Mouse (Mus musculus) kidney, postnatal 10 days (tissue): ENCODE results near the gene Ccdc152.

Experiments
- DNase-seq: peaks from one replicate; pipeline ENCODE4 v3.0.0; 2021; ENCODE audit warnings: mixed read lengths

Ccdc152 gene

GRCm38 (mm10) chr15:3303426-3303825 is at the start of gene Ccdc152:
Ccdc152 (minus strand) TSS chr15:3303526.
- no peak for DNase-seq

GRCm38 (mm10) chr15:3349306-3350064 is 46.2 kb upstream of the Ccdc152 start:
- DNase-seq = no peak

GRCm38 (mm10) chr15:3346682-3347081 is 43.4 kb upstream of the Ccdc152 start:
- DNase-seq = no peak

GRCm38 (mm10) chr15:3344555-3344954 is 41.2 kb upstream of the Ccdc152 start:
- DNase-seq = no peak

GRCm38 (mm10) chr15:3341806-3342582 is 38.7 kb upstream of the Ccdc152 start:
- DNase-seq = no peak

- DNase-seq = no peak
These were observed 36.5 kb upstream of the Ccdc152 start for GRCm38 (mm10) chr15:3339847-3340246.

- DNase-seq = no peak
These were observed 29.2 kb upstream of the Ccdc152 start for GRCm38 (mm10) chr15:3332517-3332916.

GRCm38 (mm10) chr15:3331813-3332212 is 28.5 kb upstream of the Ccdc152 start:
- no peak for DNase-seq

- DNase-seq = no peak
These were observed 27.0 kb upstream of the Ccdc152 start for GRCm38 (mm10) chr15:3330291-3330690.

- no peak for DNase-seq
These were observed 19.7 kb upstream of the Ccdc152 start for GRCm38 (mm10) chr15:3323041-3323440.

GRCm38 (mm10) chr15:3319929-3320328 is 16.6 kb upstream of the Ccdc152 start:
- no peak for DNase-seq

GRCm38 (mm10) chr15:3316617-3317016 is 13.3 kb upstream of the Ccdc152 start:
- no peak for DNase-seq

GRCm38 (mm10) chr15:3312937-3313336 is 9.6 kb upstream of the Ccdc152 start:
- DNase-seq = peak; percentile 50

GRCm38 (mm10) chr15:3309856-3310255 is 6.5 kb upstream of the Ccdc152 start:
- no peak for DNase-seq

- no peak for DNase-seq
These were observed 2.8 kb downstream of the Ccdc152 start for GRCm38 (mm10) chr15:3300361-3301100.

- no peak for DNase-seq
These were observed 5.7 kb downstream of the Ccdc152 start for GRCm38 (mm10) chr15:3297615-3298014.

GRCm38 (mm10) chr15:3295986-3296385 is 7.3 kb downstream of the Ccdc152 start:
- DNase-seq = no peak

GRCm38 (mm10) chr15:3293477-3293876 is 9.8 kb downstream of the Ccdc152 start:
- DNase-seq = no peak

GRCm38 (mm10) chr15:3290435-3290834 is 12.9 kb downstream of the Ccdc152 start:
- DNase-seq = no peak

GRCm38 (mm10) chr15:3286032-3286431 is 17.3 kb downstream of the Ccdc152 start:
- DNase-seq = no peak

- no peak for DNase-seq
These were observed 21.6 kb downstream of the Ccdc152 start for GRCm38 (mm10) chr15:3281737-3282136.

- DNase-seq = no peak
These were observed 22.1 kb downstream of the Ccdc152 start for GRCm38 (mm10) chr15:3281216-3281615.

- DNase-seq = no peak
These were observed 24.1 kb downstream of the Ccdc152 start for GRCm38 (mm10) chr15:3279242-3279641.
